Mouse (Mus musculus) adrenal gland, postnatal 0 days (tissue): ENCODE data around the gene Nck2. TPM values are rescaled to one million over a fixed set of nuclear protein-coding genes. Genes with fewer than 3 reads are reported as not detected.

Experiments used
- polyA plus RNA-seq: library from polyadenylated mRNA; unstranded; fragments of >200 nt; fragmentation: Nextera tagmentation; extraction: Ambion mirVana; gene quantifications from 2 replicates; pipeline ENCODE4 v1.2.1, GENCODE M21; 2015

Nck2 gene
- polyA plus RNA-seq = 19.0 and 27.7 TPM in 2 replicates

DNA sequence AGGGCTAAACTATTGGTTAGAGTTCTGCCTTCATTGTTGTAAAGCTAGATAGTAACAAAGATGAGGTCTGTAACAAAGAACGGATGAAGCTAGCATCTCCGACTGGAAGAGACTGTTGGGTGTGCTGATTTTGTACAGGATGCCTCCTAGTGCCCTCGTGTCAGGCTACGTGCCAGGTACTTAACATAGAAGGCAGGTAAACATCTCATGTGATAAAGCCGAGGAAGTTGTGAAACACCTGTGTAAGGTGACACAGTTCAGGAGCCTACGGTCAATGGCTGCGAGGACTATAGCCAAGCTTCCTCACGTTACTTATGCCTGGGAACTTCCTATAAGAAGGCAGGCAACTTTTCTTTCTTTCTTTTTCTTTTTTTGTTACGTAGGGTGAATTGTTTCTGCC, at the start of gene Nck2:
Nck2 (plus strand) TSS at position 49 of the 400 bp plus-strand sequence.

Other genes starting within 250 kb of the Nck2 start
- gene Fhl2, start 247.6 kb upstream of the Nck2 start, polyA plus RNA-seq = 68.1 and 130 TPM in 2 replicates